Mouse (Mus musculus): ENCODE data around the gene Mybphl. TPM values are rescaled to one million over a fixed set of nuclear protein-coding genes. Genes with fewer than 3 reads are reported as not detected.

Gene Mybphl
- polyA plus RNA-seq, 1 experiment from 2014 or later: not detected

GRCm38 (mm10) chr3:108423006-108423405 lies 58.3 kb downstream of the Mybphl start:
- H3K4me2 ChIP-seq (replicated peaks; ENCODE audit: low read depth): no peak overlapping the region
- 0 out of 2 replicates have a peak, but pooled peaks cover 3% of the 10 kb centered on the region for H3K4me1 ChIP-seq (replicated peaks; ENCODE audit: control insufficient read depth, insufficient read depth)
- TF ChIP-seq EP300 (optimal IDR thresholded peaks at IDR 0.05) (no peak), CTCF (IDR thresholded peaks at IDR 0.05; ENCODE audit: low read depth) (no peak)
- H3K36me3 ChIP-seq (ENCODE audit: control insufficient read depth, insufficient read depth, low read length): peaks cover 13% of the 10 kb centered on the region
- H3K27ac ChIP-seq (replicated peaks): no peak overlapping the region; the same call in 1 of the 2 replicates
- no peak overlapping the region for H3K4me3 ChIP-seq (ENCODE audit: low read depth, low read length)
- H3K9ac ChIP-seq (ENCODE audit: low read length): no peak overlapping the region; the same call in 1 of the 2 replicates
- no peaks in the 10 kb centered on the region for H3K9me3 ChIP-seq (ENCODE audit: control insufficient read depth, low read length)
- no peaks in the 10 kb centered on the region for H3K27me3 ChIP-seq (ENCODE audit: control insufficient read depth, insufficient read depth, low read length)
- DNase-seq (ENCODE audit: low spot score) (no peak), ATAC-seq (ENCODE audit: low FRiP score, low TSS enrichment) (no peak)
- 38% methylated on average over 6 of the region's 6 CpGs for WGBS

GRCm38 (mm10) chr3:108423844-108424801 lies 59.4 kb downstream of the Mybphl start:
- 16% methylated on average over 11 of the region's 11 CpGs for WGBS
- Histone ChIP-seq H3K9me3 (ENCODE audit: control insufficient read depth, low read length) (no peaks in the 10 kb centered on the region), H3K36me3 (ENCODE audit: control insufficient read depth, insufficient read depth, low read length) (peaks cover 22% of the 10 kb centered on the region), H3K27ac (replicated peaks) (peak overlapping the region; percentile 81), H3K4me2 (replicated peaks; ENCODE audit: low read depth) (peak overlapping the region; percentile 36), H3K4me1 (replicated peaks; ENCODE audit: control insufficient read depth, insufficient read depth) (0 out of 2 replicates have a peak, but pooled peaks cover 3% of the 10 kb centered on the region), H3K9ac (ENCODE audit: low read length) (0 out of 2 replicates have a peak overlapping the region, but pooled peaks have one; percentile 32), H3K27me3 (ENCODE audit: control insufficient read depth, insufficient read depth, low read length) (no peaks in the 10 kb centered on the region), H3K4me3 (ENCODE audit: low read depth, low read length) (no peak overlapping the region)
- TF ChIP-seq CTCF (IDR thresholded peaks at IDR 0.05; ENCODE audit: low read depth) (no peak), EP300 (optimal IDR thresholded peaks at IDR 0.05) (peak; percentile 10)
- ATAC-seq (ENCODE audit: low FRiP score, low TSS enrichment) (peak; percentile 85), DNase-seq (ENCODE audit: low spot score) (peak; percentile 67)

DNA sequence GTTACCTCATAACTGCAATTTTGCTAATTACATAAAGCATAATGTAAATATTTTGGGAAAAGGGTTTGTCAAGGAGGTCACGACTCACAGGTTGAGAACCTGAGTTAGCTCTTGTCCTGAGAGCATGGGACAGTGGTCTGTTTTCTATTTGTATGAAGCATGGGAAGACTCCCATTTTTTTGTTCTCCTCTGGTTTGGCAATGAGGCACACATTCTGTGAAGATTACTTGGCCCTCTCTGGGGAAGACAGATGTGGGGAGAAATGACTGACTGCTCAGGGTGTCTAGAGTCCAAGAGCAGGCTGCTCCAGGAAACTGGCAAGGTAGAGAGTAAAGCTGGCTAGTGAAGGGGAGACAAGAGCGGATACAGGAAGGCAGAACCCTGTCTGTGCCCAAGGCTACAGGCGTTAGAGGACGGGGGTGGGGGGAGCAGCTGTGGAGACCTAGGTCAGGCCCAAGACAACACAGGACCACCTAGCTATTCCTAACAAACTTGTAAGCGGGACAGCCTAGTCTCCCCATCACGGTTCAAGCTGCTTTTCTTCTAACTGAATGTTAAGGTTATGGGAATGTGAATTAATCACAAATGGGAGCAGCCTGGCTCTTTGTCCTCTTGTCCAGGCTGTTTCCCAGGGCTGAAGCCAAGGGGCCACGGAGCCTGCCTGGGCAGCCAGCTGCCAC lies 60.4 kb downstream of the Mybphl start:
- TF ChIP-seq CTCF (IDR thresholded peaks at IDR 0.05; ENCODE audit: low read depth): no peak
- no peak for TF ChIP-seq EP300 (optimal IDR thresholded peaks at IDR 0.05)
- Histone ChIP-seq H3K9ac (ENCODE audit: low read length) (no peak overlapping the region), H3K27ac (replicated peaks) (peak overlapping the region; percentile 69), H3K9me3 (ENCODE audit: control insufficient read depth, low read length) (no peaks in the 10 kb centered on the region), H3K36me3 (ENCODE audit: control insufficient read depth, insufficient read depth, low read length) (peaks cover 26% of the 10 kb centered on the region), H3K4me3 (ENCODE audit: low read depth, low read length) (no peak overlapping the region), H3K27me3 (ENCODE audit: control insufficient read depth, insufficient read depth, low read length) (no peaks in the 10 kb centered on the region), H3K4me1 (replicated peaks; ENCODE audit: control insufficient read depth, insufficient read depth) (0 out of 2 replicates have a peak, but pooled peaks cover 3% of the 10 kb centered on the region), H3K4me2 (replicated peaks; ENCODE audit: low read depth) (no peak overlapping the region)
- ATAC-seq (ENCODE audit: low FRiP score, low TSS enrichment) (no peak), DNase-seq (ENCODE audit: low spot score) (no peak)
- 75% methylated on average over 7 of the region's 7 CpGs for WGBS

- WGBS: 58% methylated on average over 6 of the region's 6 CpGs
- H3K4me2 ChIP-seq (replicated peaks; ENCODE audit: low read depth): no peak overlapping the region
- no peaks in the 10 kb centered on the region for H3K9me3 ChIP-seq (ENCODE audit: control insufficient read depth, low read length)
- no peaks in the 10 kb centered on the region for H3K27me3 ChIP-seq (ENCODE audit: control insufficient read depth, insufficient read depth, low read length)
- H3K27ac ChIP-seq (replicated peaks): peak overlapping the region; percentile 69; the same call in 1 of the 2 replicates
- ATAC-seq (ENCODE audit: low FRiP score, low TSS enrichment) (no peak), DNase-seq (ENCODE audit: low spot score) (no peak)
- H3K4me3 ChIP-seq (ENCODE audit: low read depth, low read length): no peak overlapping the region
- H3K9ac ChIP-seq (ENCODE audit: low read length): no peak overlapping the region
- 0 out of 2 replicates have a peak, but pooled peaks cover 3% of the 10 kb centered on the region for H3K4me1 ChIP-seq (replicated peaks; ENCODE audit: control insufficient read depth, insufficient read depth)
- H3K36me3 ChIP-seq (ENCODE audit: control insufficient read depth, insufficient read depth, low read length): peaks cover 26% of the 10 kb centered on the region
- TF ChIP-seq EP300 (optimal IDR thresholded peaks at IDR 0.05): no peak
- no peak for TF ChIP-seq CTCF (IDR thresholded peaks at IDR 0.05; ENCODE audit: low read depth)
Measured at GRCm38 (mm10) chr3:108425624-108426018, 60.9 kb downstream of the Mybphl start.

Other genes with a start within 250 kb of the Mybphl start
- 107 and 112 TPM in 2 replicates for gene Gnai3, start 218.8 kb upstream of the Mybphl start, polyA plus RNA-seq (2015; fragmentation: Nextera tagmentation; extraction: Ambion mirVana)
- gene Gpr61, start 210.0 kb upstream of the Mybphl start, polyA plus RNA-seq (2015; fragmentation: Nextera tagmentation; extraction: Ambion mirVana): 0.11 TPM in 2 replicates
- gene Amigo1, start 178.6 kb upstream of the Mybphl start, polyA plus RNA-seq (2015; fragmentation: Nextera tagmentation; extraction: Ambion mirVana): 3.0 and 3.5 TPM in 2 replicates
- gene Cyb561d1, start 163.7 kb upstream of the Mybphl start, polyA plus RNA-seq (2015; fragmentation: Nextera tagmentation; extraction: Ambion mirVana): 5.5 TPM in 2 replicates
- gene Atxn7l2, start 154.0 kb upstream of the Mybphl start, polyA plus RNA-seq (2015; fragmentation: Nextera tagmentation; extraction: Ambion mirVana): 4.3 and 4.8 TPM in 2 replicates
- gene Sypl2, start 138.3 kb upstream of the Mybphl start, polyA plus RNA-seq (2015; fragmentation: Nextera tagmentation; extraction: Ambion mirVana): 0.04 and 0.05 TPM in 2 replicates
- 159 and 166 TPM in 2 replicates for gene Psma5, start 108.0 kb upstream of the Mybphl start, polyA plus RNA-seq (2015; fragmentation: Nextera tagmentation; extraction: Ambion mirVana)
- gene Sort1, start 80.8 kb upstream of the Mybphl start, polyA plus RNA-seq (2015; fragmentation: Nextera tagmentation; extraction: Ambion mirVana): 7.6 and 9.2 TPM in 2 replicates
- gene Psrc1, start 18.9 kb downstream of the Mybphl start, polyA plus RNA-seq (2015; fragmentation: Nextera tagmentation; extraction: Ambion mirVana): 7.7 and 8.3 TPM in 2 replicates
- 7.5 and 9.7 TPM in 2 replicates for gene Celsr2, start 50.6 kb downstream of the Mybphl start, polyA plus RNA-seq (2015; fragmentation: Nextera tagmentation; extraction: Ambion mirVana)
- gene Sars, start 80.3 kb downstream of the Mybphl start, polyA plus RNA-seq (2015; fragmentation: Nextera tagmentation; extraction: Ambion mirVana): 99.5 and 102 TPM in 2 replicates
- gene 1700013F07Rik, start 169.2 kb downstream of the Mybphl start, polyA plus RNA-seq (2015; fragmentation: Nextera tagmentation; extraction: Ambion mirVana): 0.34 TPM in 1 of 2 replicates, not detected in the other
- gene 5330417C22Rik, start 171.6 kb downstream of the Mybphl start, polyA plus RNA-seq (2015; fragmentation: Nextera tagmentation; extraction: Ambion mirVana): 30.8 and 32.0 TPM in 2 replicates
- 29.9 and 33.0 TPM in 2 replicates for gene Tmem167b, start 197.6 kb downstream of the Mybphl start, polyA plus RNA-seq (2015; fragmentation: Nextera tagmentation; extraction: Ambion mirVana)
- gene Taf13, start 206.8 kb downstream of the Mybphl start, polyA plus RNA-seq (2015; fragmentation: Nextera tagmentation; extraction: Ambion mirVana): 40.0 and 42.2 TPM in 2 replicates
- gene Wdr47, start 226.4 kb downstream of the Mybphl start, polyA plus RNA-seq (2015; fragmentation: Nextera tagmentation; extraction: Ambion mirVana): 5.3 and 5.7 TPM in 2 replicates

Data from stomach, postnatal 0 days (tissue).